Mouse (Mus musculus) adipocyte (in vitro differentiated cells): ENCODE results near the gene Sytl3.
"Not testable (repeated sequence)": the region's sequence is repeated elsewhere in the genome, so short reads cannot be mapped to it uniquely, and the experiment has no call there.

Experiments used
- DNase-seq: peaks from one replicate; pipeline ENCODE4 v3.0.0-alpha.2; 2016; ENCODE audit warnings: low spot score

Sytl3 gene

DNA sequence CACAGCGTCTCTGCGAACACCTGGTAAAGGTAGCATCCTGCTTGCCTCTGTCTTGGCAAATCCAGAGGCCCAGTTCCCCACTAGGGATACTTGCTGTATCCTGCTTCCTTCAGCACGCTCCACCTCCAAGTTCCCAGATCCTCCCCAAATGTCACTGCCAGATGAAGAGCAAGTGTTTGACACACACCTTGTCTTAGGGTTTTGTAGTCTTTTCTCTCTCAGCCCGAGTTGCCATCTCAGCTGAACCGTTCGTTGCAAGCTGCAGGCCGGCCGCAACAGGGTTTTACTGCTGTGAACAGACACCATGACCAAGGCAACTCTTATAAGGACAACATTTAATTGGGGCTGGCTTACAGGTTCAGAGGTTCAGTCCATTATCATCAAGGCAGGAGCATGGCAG, 12.1 kb upstream of the Sytl3 start:
- not testable (repeated sequence) for DNase-seq

DNA sequence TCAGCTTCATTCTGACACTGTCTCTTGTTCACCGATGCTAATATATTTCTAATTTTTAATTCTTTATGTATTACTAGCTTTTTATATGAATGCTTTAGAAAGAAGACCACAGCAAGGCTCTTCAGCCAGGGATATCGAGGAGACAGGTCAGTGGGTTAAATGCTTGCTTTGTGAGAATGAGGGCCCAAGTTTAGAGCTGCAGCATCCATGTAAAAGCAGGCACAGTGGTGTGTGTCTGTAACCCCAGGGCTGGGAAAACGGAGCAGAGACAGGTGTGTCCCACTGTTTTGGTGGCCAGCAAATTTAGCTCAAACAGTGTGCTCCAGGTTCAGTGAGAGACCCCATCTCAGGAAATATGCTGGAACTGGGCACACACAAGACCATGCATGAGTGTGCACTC, 11.4 kb upstream of the Sytl3 start:
- not testable (repeated sequence) for DNase-seq

DNA sequence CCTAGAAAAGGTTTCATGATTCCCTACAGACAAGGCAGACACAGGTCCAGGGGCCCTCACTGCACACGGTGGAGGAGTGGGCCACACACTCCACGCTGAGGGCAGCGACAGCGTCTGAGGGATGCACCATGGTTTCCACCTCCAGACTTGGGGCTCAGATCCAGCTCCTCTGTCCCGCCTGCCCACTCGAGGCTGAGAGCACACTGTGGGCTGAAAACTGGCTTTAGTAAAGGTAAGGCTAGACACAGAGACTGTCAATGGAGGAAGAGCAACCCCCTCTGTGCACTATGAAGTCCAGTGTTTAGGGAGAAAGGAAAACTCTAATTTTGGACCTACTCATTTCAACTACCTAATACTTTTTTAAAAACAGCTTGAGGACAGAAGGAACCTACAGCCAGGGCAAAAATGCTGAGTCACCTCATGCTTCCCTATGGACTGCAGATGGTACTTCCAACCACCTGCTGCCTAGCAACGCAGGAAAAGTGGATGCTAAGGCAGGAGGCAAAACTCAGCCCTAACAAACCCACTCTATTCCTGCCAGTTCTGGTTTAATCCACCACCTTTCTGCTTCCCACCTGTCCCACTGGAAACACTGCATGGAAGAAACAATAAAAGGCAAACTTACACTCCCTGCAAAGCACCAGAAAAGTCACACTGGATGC, 7.9 kb upstream of the Sytl3 start:
- DNase-seq = not testable (repeated sequence)

DNA sequence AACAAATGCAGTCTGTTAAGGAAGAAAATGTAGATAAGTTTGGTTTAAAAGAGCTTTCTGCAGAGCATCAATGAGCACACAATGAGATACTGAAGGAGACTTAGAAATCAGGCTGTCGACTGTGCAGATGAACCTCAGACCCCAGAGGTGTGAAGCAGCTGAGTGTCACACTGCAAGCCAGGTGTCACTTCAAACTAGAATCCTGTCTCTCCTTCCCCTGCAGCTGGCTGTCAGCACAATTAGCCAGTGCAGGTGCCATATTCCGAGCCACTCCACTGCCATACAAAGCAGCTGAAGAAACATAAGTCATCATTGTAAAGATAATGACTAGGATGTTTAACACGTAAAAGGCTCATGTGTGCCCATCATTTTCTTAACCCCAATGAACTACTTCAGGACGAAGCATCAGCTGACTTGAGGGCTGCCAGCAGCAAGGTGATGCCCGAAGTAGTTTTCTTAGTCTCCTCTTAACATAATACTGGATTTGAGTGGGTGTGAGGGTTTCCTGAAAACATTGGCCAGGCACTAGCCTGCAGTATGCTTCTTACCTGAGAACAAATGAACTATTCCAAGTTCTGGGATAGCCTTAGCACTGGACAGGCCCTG, 5.4 kb upstream of the Sytl3 start:
- DNase-seq = not testable (repeated sequence)

DNA sequence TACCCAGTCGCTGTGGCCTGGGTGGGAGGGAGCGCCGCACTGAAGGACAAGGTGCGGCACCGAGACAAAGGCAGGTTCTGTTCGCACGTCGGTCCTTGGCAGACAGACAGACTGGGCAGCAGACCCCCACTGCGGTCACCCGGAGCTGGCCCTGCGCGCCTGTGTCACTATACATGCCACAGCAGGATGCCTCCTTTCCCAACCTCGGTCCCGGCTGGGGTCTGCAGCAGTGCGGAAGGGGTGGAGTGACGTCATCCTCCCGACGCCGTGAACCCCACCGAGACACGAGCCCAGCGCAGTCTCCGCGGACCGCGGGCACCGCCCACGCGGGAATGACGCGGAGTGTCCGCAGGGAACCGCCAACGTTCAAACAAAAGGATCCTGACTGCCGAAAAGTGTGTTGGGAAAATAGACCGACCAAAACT, 3.8 kb upstream of the Sytl3 start:
- peak; percentile 65 for DNase-seq

DNA sequence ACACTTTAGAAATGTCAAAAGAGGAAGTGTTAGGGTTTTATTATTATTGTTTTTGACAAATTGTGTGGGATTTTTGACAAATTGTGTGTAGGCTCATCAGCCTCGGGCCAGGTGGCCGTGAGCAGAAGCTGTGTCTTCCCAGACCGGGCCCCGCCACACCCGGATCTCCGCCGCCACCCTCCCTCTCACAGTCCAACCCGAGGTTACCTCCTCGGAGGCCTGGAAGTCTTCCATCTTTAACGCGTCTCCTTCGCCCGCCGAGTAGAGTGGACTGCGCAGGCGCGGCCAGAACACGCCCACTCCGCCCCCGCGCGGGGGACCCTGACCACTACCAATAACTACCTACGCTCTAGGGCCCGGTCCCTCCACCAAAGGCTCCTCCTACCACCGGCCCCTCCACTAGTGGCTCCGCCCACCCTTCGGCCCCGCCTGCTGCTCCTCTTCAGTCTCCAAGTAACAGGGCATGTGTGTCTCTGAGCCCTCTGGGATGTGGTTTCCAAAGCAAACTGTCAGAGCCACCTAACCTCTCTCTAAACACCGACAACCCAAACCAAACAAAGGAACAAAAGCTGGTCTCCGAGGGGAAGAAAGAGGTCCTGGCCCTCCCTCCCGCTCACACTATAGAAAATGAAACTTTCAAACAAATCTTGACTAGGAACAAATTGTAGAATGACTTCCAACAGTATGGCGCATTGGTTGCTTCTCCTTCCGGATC, 3.2 kb upstream of the Sytl3 start, which contains the start of gene Dynlt1f:
Dynlt1f (minus strand) TSS at position 334 of the 715 bp plus-strand sequence.
- peak; percentile 36 for DNase-seq

DNA sequence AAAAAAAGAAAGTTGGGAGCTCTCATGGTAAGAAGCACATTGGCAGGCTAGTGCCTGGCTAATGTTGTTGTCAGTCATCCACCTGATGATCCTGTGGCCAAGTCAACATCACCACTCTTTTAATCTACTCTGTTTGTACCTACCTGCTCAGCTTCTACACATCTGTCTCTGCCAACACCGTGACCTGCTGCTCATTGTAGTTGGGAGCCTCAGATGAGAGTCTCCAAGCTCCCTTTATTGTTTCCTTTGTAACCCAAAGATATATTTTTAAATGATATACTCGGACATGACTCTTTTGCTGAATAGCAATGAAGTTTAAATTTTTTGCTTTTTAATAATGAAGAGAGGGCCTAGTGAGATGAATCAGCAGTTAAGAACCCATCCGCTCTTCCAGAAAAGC, 2.4 kb upstream of the Sytl3 start:
- DNase-seq = not testable (repeated sequence)

DNA sequence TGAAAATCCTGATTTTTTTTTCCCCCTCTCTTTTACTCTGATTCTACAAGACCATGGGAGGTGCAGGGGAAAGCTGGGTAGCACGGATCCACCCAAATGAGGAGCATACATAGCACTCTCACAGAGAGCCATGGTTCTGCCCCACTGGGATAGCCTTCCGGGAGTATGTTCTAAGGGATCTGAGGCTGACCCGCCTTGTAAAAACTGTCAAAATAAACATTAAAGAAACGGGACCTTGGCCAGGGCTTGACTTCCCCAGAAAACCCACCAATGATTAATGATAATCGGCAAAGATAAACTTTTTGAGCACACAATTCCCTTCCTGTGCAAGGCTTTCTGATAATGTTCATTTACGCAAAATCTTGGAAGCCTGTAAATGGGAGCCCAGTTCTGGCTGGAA, 1.7 kb downstream of the Sytl3 start:
- not testable (repeated sequence) for DNase-seq

DNA sequence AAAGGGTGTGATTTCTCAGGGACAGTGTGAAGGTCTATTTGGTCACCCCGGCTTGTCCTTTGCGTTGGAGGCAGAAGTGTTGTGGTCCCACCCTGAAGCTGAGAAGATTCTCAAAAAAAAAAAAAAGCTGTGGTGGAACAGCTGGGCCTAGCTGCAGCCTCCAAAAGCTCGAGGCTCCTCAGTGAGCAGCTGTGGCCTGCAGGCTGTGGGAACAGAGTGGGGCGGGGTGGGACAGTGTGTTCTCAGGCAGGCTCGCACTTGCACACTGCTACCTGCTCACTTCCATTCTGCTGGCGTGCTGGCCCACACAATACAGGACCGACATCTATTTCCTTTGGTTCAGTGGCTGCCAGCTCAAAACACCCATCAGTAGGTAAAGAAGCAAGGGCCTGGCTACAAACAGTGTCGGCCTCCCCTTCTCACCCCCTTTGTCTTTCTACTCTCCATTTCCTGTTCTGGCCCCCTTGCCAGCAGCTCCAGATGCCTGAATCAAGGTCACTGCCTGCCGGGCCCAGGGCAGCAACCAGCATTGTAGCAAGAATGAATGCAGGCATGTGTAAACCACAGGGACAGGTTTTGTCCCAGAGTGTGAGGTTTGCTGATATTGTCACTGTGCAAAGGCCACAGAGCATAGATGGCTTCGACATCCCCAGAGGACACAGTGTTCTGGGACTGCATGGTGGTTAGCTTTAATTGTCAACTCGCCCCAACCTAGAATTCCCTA, 2.4 kb downstream of the Sytl3 start:
- DNase-seq = not testable (repeated sequence)

DNA sequence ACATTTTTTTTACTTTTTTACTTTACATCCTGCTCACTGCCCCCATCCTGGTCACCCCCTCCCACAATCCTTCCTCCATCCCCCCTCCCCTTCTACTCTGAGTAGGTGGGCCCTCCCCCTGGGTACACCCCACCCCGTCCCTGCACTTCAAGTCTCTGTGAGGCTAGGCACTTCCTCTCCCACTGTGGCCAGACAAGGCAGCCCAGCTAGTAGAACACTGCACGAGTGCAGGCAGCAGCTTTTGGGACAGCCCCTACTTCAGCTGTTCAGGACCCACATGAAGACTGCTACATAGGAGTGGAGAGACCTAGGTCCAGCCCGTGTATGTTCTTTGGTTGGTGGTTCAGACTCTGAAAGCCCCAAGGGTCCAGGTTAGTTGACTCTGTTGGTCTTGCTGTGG, 3.9 kb downstream of the Sytl3 start:
- DNase-seq = not testable (repeated sequence)

DNA sequence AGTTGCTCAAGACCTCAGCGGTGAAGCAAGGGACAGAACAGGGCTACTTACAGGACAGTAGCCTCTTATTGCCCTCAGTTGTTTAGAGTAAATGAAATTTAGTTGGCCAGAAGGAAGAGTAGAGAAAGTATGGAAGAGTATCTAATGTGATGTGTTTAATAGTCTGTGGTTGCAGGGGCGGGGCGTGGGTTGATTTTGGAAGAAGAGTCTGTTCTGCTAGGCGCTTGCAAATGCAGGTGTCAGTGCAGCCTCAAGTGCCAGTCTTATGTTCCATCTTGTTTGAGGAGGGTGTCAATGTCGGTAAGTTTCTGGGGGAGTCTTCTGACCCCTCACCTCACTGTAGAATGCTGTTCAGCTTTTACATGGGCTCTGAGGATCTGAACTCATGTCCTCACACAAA, 6.5 kb downstream of the Sytl3 start:
- DNase-seq = not testable (repeated sequence)

DNA sequence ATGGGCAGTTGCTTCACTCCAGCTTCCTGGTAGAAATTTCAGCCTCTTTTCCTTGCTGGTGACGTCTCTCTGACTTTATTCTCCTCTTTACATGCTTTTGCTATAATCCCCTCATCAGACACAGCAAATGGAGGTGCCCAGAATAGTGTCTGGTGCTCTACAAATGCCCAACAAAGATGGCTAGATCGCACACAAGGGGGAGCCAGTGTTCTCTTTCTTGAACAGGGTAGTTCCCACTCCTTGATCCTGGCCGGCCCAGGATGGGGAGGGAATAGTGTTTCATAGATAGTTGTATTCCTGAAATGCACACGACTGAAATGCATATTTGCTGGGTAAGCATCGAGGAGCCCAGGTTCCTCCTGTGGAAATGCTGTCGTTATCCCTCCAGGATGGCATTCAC, 9.6 kb downstream of the Sytl3 start:
- DNase-seq = not testable (repeated sequence)

DNA sequence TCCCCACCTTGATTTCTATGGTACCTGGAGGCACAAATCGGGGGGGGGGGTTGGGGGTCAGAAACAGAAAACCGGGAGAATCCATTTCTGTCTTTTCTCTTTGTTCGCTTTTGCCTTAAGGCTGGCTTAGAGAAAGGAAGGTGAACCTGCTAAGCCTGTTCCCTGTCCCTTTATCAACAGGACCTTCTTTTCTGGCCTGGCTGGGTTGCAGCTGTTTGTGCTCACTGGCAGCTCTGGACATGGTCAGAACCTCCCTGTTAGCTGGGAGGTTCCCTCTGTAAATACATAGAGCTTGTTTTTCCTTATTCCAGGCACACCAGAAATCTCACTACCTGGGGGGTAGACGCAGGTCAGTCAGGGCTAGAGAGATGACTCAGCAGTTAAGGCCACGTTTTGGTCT, 15.4 kb downstream of the Sytl3 start:
- not testable (repeated sequence) for DNase-seq

DNA sequence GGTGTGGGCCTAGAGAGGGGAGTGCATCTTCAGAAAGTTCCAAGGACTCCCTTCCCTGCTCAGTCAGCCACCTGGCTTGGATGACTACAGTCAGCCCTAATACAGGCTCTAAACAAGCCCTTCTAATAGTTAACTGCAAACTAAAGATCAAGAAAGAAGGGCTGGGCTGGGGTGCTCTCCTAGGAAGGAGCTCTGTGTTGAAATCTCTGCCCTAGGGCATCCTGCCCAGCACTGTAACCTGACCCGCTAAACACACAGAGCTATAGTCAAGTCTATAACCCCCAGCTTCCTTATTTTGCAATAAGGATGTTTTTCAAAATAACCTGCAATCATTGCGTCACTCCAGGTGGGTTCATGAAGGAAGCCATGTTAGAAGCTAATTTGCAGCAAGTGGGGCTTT, 19.2 kb downstream of the Sytl3 start:
- not testable (repeated sequence) for DNase-seq

DNA sequence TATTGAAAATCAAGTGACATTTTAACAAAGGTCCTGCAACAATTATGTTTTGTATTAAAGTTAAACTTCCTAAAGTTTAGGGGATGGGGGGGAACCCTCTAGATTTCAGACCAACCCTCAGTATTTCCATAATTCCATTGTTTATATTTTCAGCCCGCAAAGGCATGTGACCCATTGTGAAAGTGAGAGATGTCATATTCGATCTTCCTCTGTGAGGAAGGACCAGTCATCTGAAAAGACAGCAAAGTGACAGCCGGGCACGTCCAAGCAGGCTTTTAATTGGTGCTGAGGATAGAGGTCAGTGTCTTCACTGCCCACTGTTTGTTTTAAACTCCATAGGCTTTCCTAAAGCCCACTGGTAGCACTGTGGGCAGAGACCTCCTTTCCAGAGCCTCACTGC, 22.8 kb downstream of the Sytl3 start:
- DNase-seq = not testable (repeated sequence)

DNA sequence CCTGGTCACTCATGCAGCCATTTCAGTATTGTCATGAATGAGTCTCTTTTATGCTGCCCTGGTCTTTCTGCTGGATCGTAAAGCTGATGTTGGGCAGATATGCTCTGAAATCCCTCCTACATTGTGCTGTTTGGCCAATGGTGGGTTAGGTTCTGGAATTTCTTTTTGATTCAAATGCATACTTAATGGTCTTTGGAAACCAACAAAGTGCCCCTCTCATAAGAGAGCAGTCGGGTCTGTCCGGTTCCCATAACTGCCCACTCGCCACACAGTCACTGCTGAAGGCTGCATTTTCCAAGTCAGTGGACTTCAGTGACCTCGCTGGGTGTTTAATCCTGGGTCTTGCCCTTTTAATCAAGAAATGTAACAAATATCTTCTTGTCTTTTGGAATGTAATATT, 24.8 kb downstream of the Sytl3 start:
- DNase-seq = not testable (repeated sequence)

DNA sequence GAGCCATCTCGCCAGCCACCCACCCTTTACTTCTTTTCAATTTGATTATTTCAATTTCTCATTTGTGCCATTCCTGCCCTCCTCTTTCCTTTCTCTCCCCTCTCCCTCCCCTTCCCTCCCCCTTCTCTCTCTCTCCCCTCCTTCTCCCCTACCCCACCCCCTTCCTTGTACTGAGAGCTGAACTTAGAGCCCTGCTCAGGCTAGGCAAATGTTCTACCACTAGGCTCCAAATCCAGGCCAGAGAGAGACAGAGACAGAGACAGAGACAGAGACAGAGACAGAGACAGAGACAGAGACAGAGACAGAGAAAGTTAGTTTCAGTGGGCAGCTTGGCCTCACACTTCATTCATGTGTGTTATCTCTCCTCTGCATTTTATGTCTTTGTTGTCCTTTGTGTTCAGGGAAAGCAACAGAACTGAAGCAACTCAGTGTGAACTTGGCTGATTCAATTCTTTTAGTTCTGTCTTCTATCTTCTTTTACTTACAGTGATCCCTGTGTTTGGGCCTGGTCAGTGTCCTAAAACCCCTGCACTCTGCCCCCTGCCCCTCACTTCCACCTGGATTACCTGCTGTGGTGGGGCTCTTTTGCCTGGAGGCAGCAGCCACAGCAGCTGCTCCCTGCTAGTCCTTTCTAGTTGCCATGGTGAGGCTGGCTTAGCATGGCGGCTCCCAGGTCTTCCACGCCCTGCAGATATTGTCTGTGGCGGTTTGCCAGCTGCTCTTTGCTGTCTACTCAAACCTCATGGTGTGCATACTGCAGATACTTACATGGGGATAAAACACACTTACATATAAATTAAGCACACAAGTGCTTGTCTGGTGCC, 25.8 kb downstream of the Sytl3 start:
- DNase-seq = not testable (repeated sequence)

DNA sequence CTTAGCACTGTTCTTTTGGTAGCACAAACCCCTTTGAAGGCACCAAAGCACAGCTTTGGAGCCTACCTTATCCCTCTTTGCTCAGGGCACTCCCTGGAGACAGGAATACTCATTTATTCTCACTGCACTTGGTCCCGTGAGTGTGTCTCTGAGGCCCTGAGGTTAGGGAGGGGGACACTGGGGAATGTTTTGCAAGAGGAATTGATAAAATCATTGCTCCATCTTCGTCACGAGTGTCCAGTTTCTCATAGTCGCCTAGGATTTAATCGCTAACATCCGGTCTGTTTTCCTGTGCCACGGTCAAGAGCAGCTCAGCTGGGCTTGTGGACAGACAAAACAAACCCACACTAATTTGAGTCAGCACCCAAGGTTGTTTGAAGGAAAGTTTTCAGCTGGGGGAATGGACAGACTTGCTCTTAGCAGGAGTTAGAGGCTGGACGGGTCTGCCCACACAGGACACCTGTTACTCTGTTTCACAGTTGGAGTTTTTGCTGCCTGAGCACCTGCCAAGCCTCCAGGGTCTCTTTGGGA, 26.5 kb downstream of the Sytl3 start:
- not testable (repeated sequence) for DNase-seq

DNA sequence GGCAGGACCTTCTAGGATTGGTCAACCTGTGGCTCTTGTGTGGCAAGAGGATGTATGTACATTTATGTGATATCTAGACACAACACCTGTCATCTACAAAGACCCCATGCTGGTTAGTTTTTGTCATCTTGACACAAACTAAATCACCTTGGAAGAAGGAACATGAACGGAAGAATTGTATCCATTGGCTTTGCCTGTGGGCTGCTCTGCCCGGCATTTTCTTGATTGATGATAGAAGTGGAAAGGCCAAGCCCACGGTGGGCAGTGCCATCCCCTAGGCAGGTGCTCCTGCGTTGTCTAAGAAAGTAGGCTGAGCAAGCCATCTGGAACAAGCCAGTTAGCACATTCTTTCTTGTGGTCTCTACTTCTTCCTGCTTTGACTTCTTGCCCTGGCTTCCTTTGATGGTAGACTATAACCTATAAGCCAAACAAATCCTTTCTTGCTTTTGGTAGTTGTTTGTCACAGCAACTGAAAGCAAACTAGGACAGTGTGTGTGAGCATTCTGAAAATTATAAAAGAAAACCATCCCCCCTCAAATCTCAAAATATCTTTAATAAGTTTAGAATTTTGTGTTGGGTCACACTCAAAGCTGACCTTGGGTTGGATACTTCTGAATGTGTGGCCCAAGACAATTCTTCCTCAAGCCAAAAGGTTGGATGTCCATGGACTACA, 27.5 kb downstream of the Sytl3 start:
- not testable (repeated sequence) for DNase-seq

DNA sequence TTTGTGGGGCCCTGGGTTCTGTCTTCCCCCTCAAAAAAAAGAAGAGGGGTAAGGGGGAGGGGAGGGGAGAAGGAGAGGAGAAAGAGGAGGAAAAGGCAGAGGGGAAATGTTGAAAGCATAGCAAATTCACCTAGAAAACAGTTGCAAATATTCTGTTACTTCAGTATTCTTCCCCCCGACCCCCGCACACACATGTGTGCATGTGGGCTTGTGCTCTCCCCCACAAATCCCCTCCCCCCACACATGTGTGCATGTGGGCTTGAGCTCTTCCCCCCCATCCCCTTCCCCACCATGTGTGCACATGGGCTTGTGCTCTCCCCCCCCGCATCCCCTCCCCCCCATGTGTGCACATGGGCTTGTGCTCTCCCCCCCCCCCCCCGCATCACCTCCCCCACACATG, 30.5 kb downstream of the Sytl3 start:
- DNase-seq = not testable (repeated sequence)

DNA sequence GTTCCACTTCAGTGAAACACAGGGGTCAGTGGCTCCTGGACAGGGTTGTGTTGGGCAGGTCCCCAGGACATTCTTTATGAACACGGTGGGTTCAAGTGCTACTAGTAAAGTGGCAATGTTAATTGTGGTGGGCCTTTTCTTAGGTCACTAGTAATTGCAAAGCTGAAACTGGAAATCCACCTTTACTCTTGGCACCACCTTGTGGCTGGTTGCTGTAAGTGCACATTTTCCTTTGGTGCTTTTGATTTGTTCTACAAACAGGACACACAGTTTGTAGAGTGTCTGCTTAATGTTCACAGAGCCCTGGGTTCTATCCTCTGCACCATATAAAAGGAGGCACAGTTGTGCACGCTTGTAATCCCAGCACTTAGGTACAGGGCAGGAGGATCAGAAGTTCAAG, 32.7 kb downstream of the Sytl3 start:
- DNase-seq = peak; percentile 61
